Mouse (Mus musculus) kidney, adult 2 months (tissue): Measurements from ENCODE around the gene Inppl1. TPM values are rescaled to one million over a fixed set of nuclear protein-coding genes. Genes with fewer than 3 reads are reported as not detected.

Experiments
- DNase-seq: peaks from one replicate; pipeline ENCODE4 v3.0.0; 2021
- H3K27ac ChIP-seq: fragments of 200-500 bp; 2 replicates; pipeline ENCODE4 v1.5.1; 2012; ENCODE audit warnings: low read depth, low read length, control low read depth, inconsistent platforms; ENCODE audit not compliant: insufficient read depth
- H3K27me3 ChIP-seq: fragments of 200-500 bp; replicated peaks from 2 replicates; pipeline ENCODE4 v1.6.1; 2012; ENCODE audit warnings: mild to moderate bottlenecking, moderate library complexity, low read length, inconsistent platforms; ENCODE audit not compliant: control insufficient read depth, insufficient read depth
- H3K36me3 ChIP-seq: fragments of 200-500 bp; 2 replicates; pipeline ENCODE4 v1.6.1; 2012; ENCODE audit warnings: mild to moderate bottlenecking, moderate library complexity, low read length, inconsistent platforms; ENCODE audit not compliant: control insufficient read depth, insufficient read depth
- H3K4me1 ChIP-seq: fragments of 200-500 bp; 2 replicates; pipeline ENCODE4 v1.6.1; 2011; ENCODE audit warnings: low read length; ENCODE audit not compliant: control insufficient read depth, insufficient read depth
- H3K4me3 ChIP-seq: fragments of 200-500 bp; 2 replicates; pipeline ENCODE4 v1.5.1; 2011; ENCODE audit warnings: mild to moderate bottlenecking, low read depth, low read length, control low read depth; ENCODE audit not compliant: insufficient read depth
- CTCF ChIP-seq: fragments of 200-500 bp; conservative IDR thresholded peaks from 2 replicates; pipeline ENCODE4 v1.5.1; 2011; ENCODE audit warnings: low read depth, mild to moderate bottlenecking, control low read depth, low read length, moderate library complexity, mixed read lengths; ENCODE audit not compliant: insufficient read depth, insufficient read length
- POLR2A ChIP-seq: fragments of 200-500 bp; IDR thresholded peaks from one replicate; pipeline ENCODE4 v1.6.1; 2011; ENCODE audit warnings: low read depth, low read length, control low read depth
- WGBS: fragments of 180-500 bp; shearing (Covaris S2); methylation state at CpG from one replicate; pipeline ENCODE4 v1.1.7; 2018; 5-methylcytosine and 5-hydroxymethylcytosine counted together
- polyA plus RNA-seq: library from polyadenylated mRNA; depleted of rRNA; stranded (reverse); fragments of >200 nt; gene quantifications from 2 replicates; pipeline ENCODE4 v1.2.3, GENCODE M21; 2012

The Inppl1 gene
- polyA plus RNA-seq, 1 experiment: 62.1 TPM

- WGBS: 77% methylated on average over 5 of the region's 5 CpGs
- H3K36me3 ChIP-seq: peaks cover 6% of the 10 kb centered on the region
- H3K27me3 ChIP-seq: no peaks in the 10 kb centered on the region
- H3K4me1 ChIP-seq: peaks cover 4% of the 10 kb centered on the region; the same call in 1 of the 2 replicates
- no peak overlapping the region for H3K4me3 ChIP-seq
- TF ChIP-seq CTCF: no peak
- no peak for TF ChIP-seq POLR2A
- no peak for DNase-seq
- no peak overlapping the region for H3K27ac ChIP-seq
These were observed 4.7 kb downstream of the Inppl1 start for GRCm38 (mm10) chr7:101833352-101833751.

GRCm38 (mm10) chr7:101832372-101832771, 5.7 kb downstream of the Inppl1 start:
- H3K36me3 ChIP-seq: peaks cover 6% of the 10 kb centered on the region
- H3K27me3 ChIP-seq: no peaks in the 10 kb centered on the region
- TF ChIP-seq CTCF (no peak), POLR2A (no peak)

DNA sequence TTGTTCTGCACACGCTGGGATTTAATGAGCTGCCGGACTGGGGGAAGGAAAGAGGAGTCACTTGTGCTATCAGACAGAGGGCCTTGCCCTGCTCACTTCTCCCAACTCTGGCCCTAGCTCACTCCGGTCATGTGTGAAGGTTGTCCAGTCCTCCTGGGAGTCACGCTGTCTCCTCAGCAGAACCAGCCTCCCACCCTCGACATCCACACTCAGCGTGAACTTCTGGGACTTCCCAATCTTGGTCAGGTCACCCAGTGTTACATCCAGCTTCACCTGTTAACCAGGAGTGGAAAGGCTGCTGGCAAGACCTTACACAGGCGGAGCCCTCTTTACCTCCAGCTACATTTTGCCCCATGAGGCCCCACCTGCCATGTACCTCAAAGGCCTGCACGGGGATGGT, 6.6 kb downstream of the Inppl1 start:
- H3K4me1 ChIP-seq: peaks cover 4% of the 10 kb centered on the region; the same call in 1 of the 2 replicates
- no peak for DNase-seq
- TF ChIP-seq CTCF (no peak), POLR2A (no peak)
- 90% methylated on average over 8 of the region's 8 CpGs for WGBS
- H3K27me3 ChIP-seq: no peaks in the 10 kb centered on the region
- H3K4me3 ChIP-seq: no peak overlapping the region
- no peak overlapping the region for H3K27ac ChIP-seq
- H3K36me3 ChIP-seq: peaks cover 8% of the 10 kb centered on the region

More at GRCm38 (mm10) chr7:101832372-101832771, 5.7 kb downstream of the Inppl1 start:
- 73% methylated on average over 4 of the region's 4 CpGs for WGBS
- no peak for DNase-seq
- H3K4me3 ChIP-seq: no peak overlapping the region
- no peak overlapping the region for H3K27ac ChIP-seq
- peaks cover 4% of the 10 kb centered on the region; the same call in 1 of the 2 replicates for H3K4me1 ChIP-seq

DNA sequence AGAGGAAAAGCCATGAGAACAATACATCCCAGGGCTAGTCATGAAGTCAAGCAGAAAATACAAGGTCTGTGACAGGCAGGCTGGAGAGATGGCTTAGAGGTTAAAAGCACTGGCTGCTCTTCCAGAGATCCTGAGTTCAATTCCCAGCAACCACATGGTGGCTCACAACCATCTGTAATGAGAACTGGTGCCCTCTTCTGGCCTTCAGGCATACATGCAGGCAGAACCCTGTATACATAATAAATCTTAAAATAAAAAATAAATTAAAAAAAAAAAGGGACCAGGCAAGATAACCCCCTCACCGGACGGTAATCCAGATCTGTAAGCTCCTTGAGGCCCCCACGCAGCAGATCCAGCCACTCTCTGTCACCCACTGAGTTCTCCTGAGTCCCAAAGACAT, 7.7 kb downstream of the Inppl1 start:
- Histone ChIP-seq H3K27me3 (no peaks in the 10 kb centered on the region), H3K27ac (no peak overlapping the region), H3K36me3 (peaks cover 10% of the 10 kb centered on the region), H3K4me3 (no peak overlapping the region), H3K4me1 (no peaks in the 10 kb centered on the region)
- 95% methylated on average over 3 of the region's 3 CpGs for WGBS
- no peak for TF ChIP-seq POLR2A
- TF ChIP-seq CTCF: peak; percentile 15; the same call in 1 of the 2 replicates
- DNase-seq: no peak

GRCm38 (mm10) chr7:101823758-101824630, 14.0 kb downstream of the Inppl1 start:
- H3K4me1 ChIP-seq: peaks cover 5% of the 10 kb centered on the region; the same call in 1 of the 2 replicates
- no peak overlapping the region for H3K27ac ChIP-seq
- peak; percentile 84 for DNase-seq
- peaks cover 5% of the 10 kb centered on the region for H3K36me3 ChIP-seq
- H3K27me3 ChIP-seq: no peaks in the 10 kb centered on the region
- TF ChIP-seq CTCF (no peak), POLR2A (no peak)
- WGBS: 57% methylated on average over 18 of the region's 18 CpGs
- no peak overlapping the region for H3K4me3 ChIP-seq

DNA sequence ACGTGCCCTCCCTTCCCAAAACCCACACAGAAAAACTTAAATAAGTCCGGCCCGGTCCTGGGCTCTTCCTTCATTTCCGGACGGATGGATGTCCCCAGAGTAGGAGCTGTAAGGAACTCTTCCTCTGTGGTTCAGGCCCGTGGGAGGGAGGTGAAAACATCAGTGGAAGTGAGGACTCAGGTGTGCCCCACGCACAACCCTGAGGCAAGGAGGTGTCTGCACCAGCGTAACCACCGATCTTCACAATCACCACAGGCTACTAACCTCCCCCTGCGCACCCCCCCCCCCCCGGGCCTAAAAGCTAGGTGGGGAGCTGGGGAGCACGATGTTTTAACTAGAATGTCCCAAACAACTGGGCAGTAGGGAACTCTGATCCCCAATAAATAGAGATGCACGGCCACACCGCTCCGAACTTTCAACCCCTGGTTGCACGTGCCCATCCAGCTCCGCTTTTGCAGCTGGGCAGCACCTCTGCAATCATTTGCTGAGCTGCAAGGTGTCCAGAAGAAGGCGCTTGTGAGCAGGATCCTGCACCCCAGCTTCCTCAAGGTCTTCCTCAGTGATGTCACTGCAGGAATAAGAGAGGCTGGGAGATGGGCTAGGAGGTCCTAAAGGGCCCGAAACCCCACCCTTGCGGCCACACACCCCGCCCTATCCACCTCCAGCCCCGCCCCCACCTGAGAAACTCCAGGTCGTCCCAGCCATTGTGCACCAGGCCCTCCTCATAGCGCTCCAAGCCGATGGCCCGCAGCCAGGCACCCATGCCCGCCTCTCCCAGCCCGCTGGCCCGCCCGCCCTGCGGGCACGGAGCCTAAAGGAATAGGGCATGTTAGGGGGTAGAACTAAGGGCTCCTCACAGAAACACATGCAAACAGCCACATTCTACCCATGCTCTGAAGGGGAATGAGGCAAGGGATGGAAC, 14.9 kb downstream of the Inppl1 start:
- TF ChIP-seq CTCF: peak; percentile 58
- no peak for TF ChIP-seq POLR2A
- DNase-seq: peak; percentile 70
- Histone ChIP-seq H3K36me3 (peaks cover 5% of the 10 kb centered on the region), H3K27me3 (peaks cover 7% of the 10 kb centered on the region), H3K27ac (no peak overlapping the region), H3K4me1 (peaks cover 5% of the 10 kb centered on the region; the same call in 1 of the 2 replicates), H3K4me3 (no peak overlapping the region)
- 44% methylated on average over 32 of the region's 32 CpGs for WGBS
